Mouse (Mus musculus) left cerebral cortex, postnatal 10 days (tissue): ENCODE data around the gene Pdpn. TPM values are rescaled to one million over a fixed set of nuclear protein-coding genes. Genes with fewer than 3 reads are reported as not detected.

Source experiments
- DNase-seq, 2 experiments: peaks; one replicate each; pipeline ENCODE4 v3.0.0; 2021 to 2022; ENCODE audit warnings: low spot score in 2 of 2, mixed read lengths in 1 of 2; ENCODE audit errors: extremely low spot score in 1 of 2
- intact Hi-C: fragments of 180-260 bp; cut with DNase I; formaldehyde crosslinking; loops from one replicate; pipeline ENCODE4 v1.15.1; 2025
- total RNA-seq, 2 experiments: library from RNA; stranded (reverse); gene quantifications; 2 replicates each; pipeline ENCODE4 v1.2.3; 2021

Pdpn gene
- total RNA-seq, 2 experiments from 2014 or later, result 10.6 to 11.9 TPM

DNA sequence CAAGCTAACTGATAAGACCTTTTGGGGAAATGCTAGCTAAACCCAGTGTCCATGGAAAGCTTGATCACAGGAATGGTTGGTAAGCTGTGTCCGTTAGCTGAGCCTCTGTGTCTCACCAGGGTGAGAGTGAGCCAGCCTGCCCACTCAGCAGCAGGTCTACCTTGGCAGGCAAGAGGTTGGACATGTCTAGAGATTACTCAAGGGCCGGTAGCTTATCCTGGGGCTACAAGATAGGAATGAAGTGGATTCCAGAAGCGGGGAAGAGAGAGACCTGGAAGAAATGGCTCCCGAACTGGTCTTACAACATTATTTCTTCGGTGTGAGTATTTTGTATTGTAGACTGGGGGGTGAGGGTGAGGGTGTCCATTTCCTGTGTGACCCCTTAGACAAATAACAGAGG is 1.7 kb upstream of the Pdpn start:
- intact Hi-C loops, result no loop called here

DNA sequence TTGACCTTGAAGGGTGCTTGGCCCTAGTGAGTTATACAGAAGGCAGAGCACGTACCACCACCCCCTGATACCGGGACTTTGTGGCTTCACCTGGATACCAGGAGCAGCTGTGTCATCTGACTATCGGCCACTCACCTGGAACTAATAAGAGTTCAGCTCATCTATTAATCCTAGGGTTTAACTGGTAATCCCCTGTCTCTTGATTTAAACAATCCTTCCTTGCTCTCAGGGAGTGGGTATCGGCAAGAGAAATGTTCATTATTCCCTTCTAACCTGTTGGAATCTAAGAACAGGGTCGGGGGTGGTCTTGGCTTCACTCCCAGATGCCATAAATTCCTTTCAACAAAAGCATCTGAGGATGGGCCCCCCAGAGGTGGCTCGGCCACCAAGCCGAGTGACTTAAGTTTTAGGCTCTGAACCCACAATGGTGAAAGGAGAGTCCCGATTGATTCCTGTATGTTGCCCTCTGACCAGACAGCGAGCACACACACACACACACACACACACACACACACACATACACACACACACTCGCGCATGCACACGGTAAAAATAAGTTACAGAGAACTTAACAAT is 837 bp upstream of the Pdpn start:
- intact Hi-C loops, result no loop called here
- no peak for DNase-seq

More for the DNA sequence above, 1.7 kb upstream of the Pdpn start:
- no peak for DNase-seq

GRCm38 (mm10) chr4:143298431-143299315 is 691 bp downstream of the Pdpn start:
- DNase-seq, result peak in 1 of 2 experiments; percentile 40
- intact Hi-C loops, result no loop called here

DNA sequence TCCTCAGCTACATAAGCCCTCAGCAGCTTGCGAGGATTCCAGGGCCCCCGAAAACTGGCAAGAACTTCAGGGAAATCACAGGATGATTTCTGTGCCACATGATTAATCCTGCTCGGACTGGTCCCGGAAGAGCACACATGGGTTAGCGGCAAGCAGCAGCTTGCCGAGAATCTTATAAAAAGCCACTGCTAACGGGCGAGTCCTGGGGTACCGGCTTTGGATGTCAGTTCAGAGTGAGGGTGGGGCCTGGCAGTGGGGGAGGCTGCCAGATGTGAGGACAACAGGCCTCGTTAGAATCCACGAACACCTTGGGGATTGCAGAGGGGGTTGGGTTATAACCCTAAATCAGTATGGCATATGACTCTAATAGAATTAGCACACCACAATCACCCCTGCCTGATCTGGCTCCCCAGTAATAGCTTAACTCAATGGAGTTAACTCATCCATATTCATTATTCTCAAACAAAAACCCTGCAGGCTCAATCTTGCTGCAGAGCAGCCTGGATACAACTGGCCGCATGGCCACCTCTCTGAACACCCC is 2.3 kb downstream of the Pdpn start:
- intact Hi-C loops, result no loop called here
- DNase-seq, result no peak

DNA sequence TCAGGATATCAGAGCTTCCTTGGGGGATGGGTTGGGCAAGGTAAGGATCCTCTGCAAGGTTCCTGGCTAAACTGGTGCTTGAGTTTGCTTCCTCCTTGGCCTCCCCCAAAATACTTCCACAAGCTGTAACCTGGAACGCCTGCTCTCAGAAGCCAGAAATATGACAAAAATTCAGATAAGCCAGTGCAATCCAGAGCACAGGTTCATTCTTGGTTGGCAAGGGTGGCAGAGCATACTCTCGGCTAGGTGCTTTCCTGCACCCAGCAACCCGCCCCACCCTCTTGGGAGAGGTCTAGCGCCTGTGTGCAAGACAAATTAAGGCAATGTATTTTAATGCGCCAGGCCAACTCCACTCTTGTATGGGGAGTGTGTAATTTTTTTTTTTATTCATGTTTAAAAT is 3.2 kb downstream of the Pdpn start:
- intact Hi-C loops, result no loop called here

GRCm38 (mm10) chr4:143294324-143294723 is 5.0 kb downstream of the Pdpn start:
- intact Hi-C loops, result no loop called here
- DNase-seq, result no peak

More for the DNA sequence above, 3.2 kb downstream of the Pdpn start:
- no peak for DNase-seq

- peak in 1 of 2 experiments; percentile 31 for DNase-seq
- intact Hi-C loops, result no loop called here
Measured at GRCm38 (mm10) chr4:143288880-143289279, 10.5 kb downstream of the Pdpn start.

GRCm38 (mm10) chr4:143288473-143288872 is 10.9 kb downstream of the Pdpn start:
- intact Hi-C loops, result no loop called here
- DNase-seq, result no peak

DNA sequence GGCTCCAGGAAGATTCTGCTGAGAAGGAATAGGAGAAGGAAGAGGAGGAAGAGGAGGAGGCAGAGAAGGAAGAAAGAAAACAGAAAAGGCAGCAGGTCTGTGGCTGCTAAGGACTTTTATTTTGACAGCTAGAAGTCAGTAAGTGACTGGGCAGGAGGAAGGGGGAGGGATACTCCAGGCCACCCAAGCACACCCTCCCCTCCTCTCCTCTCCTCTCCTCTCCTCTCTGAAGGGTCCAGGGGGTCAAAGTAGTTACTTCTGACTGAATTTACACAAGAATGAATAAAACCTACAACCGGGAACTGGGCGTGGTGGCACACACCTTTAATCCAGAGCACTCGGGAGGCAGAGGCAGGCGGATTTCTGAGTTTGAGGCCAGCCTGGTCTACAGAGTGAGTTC is 12.3 kb downstream of the Pdpn start:
- intact Hi-C loops, result no loop called here

GRCm38 (mm10) chr4:143280166-143280565 is 19.2 kb downstream of the Pdpn start:
- intact Hi-C loops, result no loop called here
- DNase-seq, result no peak

More for the DNA sequence above, 12.3 kb downstream of the Pdpn start:
- DNase-seq, result no peak

- intact Hi-C loops, result no loop called here
- no peak for DNase-seq
Measured at GRCm38 (mm10) chr4:143279661-143280060, 19.7 kb downstream of the Pdpn start.

DNA sequence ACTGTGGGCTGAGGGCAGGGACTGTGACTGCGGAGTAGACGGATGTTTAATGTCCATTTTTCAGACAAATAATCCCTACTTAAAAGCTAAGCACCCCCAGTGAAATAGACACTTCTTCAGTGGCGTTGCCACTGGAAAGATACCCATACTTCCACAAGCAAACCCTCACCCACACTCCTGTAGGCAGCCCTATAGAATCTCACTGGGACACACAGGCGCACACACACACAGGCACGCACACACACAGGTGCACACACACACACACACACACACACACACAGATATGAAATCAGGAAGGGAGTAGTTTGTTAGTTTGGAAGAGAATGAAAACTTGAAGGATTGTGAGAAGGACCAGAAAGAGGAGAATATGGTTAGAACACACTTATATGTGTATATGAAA is 20.3 kb downstream of the Pdpn start:
- intact Hi-C loops, result no loop called here
- DNase-seq, result no peak

GRCm38 (mm10) chr4:143278429-143278871 is 20.9 kb downstream of the Pdpn start:
- intact Hi-C loops, result no loop called here

DNA sequence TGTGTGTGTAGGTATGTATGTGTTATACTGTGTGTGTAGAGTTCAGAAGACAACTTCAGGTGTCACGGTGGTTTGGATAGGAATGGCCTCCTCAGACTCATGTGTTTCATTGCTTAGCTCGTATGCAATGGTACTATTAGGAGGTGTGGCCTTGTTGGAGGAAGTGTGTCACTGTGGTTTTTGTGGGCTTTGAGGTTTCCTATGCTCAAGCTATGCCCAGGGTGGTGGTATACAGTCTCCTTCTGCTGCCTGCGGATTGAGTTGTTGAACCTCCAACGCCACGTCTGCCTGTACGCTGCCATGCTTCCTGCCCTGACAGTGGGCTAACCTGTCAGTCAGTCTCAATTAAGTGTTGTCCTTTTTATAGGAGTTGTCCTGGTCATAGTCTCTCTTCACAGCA is 22.0 kb downstream of the Pdpn start:
- DNase-seq, result no peak
- intact Hi-C loops, result no loop called here

More at GRCm38 (mm10) chr4:143278429-143278871, 20.9 kb downstream of the Pdpn start:
- DNase-seq, result peak; percentile 24 to 52

- DNase-seq, result no peak
- intact Hi-C loops, result no loop called here
Measured at GRCm38 (mm10) chr4:143271571-143271970, 27.8 kb downstream of the Pdpn start.

- intact Hi-C loops, result no loop called here
- DNase-seq, result no peak
Measured at GRCm38 (mm10) chr4:143270903-143271302, 28.5 kb downstream of the Pdpn start.

DNA sequence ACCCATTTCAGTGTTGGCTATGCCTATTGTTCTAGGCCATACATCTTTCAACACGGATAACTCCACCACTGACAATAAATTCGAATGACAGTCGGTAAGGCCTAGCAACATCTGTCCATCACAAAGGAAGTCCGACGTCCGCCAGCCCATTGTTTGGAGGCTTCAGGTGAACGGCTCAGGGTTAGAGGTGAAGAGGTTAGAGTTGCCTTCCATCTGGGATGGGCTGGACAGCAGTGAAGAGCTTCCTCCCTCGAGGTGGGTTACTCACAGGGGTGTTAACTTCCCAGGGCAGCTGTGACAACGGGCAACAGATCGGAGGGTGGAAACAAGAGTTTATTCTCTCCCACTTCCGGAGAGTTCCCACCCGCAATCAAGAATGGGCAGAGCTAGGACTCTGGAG is 36.7 kb downstream of the Pdpn start:
- intact Hi-C loops, result no loop called here
- DNase-seq, result no peak

DNA sequence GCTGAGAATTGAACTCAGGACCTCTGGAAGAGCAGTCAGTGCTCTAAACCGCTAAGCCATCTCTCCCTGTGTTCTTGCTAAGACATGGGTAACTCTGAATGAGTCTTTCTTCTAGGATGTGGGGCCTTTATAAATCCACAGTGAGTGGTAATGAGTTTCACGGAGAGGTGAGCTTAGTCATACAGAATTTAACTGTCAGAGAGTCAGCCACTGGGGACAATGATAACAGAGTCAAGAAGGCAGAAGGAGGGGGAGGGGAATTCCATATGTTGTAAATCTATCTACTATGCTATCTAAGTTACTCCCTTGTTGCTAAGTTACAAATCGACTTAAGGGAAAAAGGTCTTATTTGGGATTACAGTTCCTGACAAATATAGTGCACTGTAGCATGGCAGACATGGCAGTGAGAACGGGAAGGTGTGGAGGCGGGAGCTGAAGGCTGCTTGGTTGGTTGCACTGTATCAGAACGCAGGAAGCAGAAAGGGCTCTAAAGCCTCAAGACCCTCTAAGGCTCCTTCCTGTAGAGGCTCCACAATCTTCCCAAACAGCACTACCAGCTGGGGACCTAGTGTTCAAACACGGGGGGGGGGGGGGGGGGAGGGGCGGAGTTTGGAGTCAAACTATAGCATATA is 39.5 kb downstream of the Pdpn start:
- DNase-seq, result no peak
- intact Hi-C loops, result no loop called here

DNA sequence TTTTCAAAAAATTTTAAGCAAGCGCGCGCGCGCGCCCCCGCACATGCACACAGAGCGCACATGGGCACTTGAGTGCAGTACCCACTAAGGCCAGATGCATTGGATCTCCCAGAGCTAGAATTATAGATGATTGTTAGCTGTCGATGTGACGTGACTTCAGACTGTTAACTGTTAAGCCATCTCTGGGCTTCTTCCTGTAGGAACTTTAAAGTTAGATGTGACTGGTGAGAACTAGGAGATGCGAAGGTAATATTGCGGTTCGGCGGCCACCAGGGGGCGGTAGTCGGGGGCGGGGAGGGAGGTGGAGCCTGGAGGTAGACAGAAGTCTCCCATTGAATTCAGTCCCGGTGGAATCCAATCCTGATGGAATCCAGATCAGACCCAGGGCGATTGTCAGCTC is 40.8 kb downstream of the Pdpn start:
- intact Hi-C loops, result no loop called here
- peak in 1 of 2 experiments; percentile 78 for DNase-seq
